Mouse (Mus musculus) lung, embryonic 14.5 days (tissue): ENCODE results near the gene Mmp11. TPM values are rescaled to one million over a fixed set of nuclear protein-coding genes. Genes with fewer than 3 reads are reported as not detected.

Source experiments
- ATAC-seq: fragments of 200-750 bp; cut with Nextera tagmentation; 2 replicates; pipeline ENCODE4 v1.8.0; 2017; ENCODE audit warnings: mild to moderate bottlenecking, moderate TSS enrichment, moderate library complexity; ENCODE audit not compliant: insufficient read depth
- DNase-seq: peaks from one replicate; pipeline ENCODE4 v3.0.0-alpha.2; 2015
- H3K27ac ChIP-seq: fragments of 300-500 bp; sonication (generic); 2 replicates; pipeline ENCODE4 v1.5.1; 2014; ENCODE audit warnings: low read depth, mild to moderate bottlenecking, moderate library complexity
- H3K27me3 ChIP-seq: fragments of 300-500 bp; sonication (generic); 2 replicates; pipeline ENCODE4 v1.6.1; 2014; ENCODE audit warnings: low read length, control low read depth; ENCODE audit not compliant: insufficient read depth
- H3K36me3 ChIP-seq: fragments of 300-500 bp; sonication (generic); 2 replicates; pipeline ENCODE4 v1.6.1; 2014; ENCODE audit warnings: control low read depth; ENCODE audit not compliant: insufficient read depth
- H3K4me1 ChIP-seq: fragments of 300-500 bp; sonication (generic); 2 replicates; pipeline ENCODE4 v1.6.1; 2014; ENCODE audit warnings: antibody characterized with exemption, control low read depth; ENCODE audit not compliant: insufficient read depth
- H3K4me2 ChIP-seq: fragments of 300-500 bp; sonication (generic); 2 replicates; pipeline ENCODE4 v1.6.1; 2014; ENCODE audit warnings: mild to moderate bottlenecking
- H3K4me3 ChIP-seq: fragments of 300-500 bp; sonication (generic); 2 replicates; pipeline ENCODE4 v1.5.1; 2014; ENCODE audit warnings: low read depth, low read length
- H3K9ac ChIP-seq: fragments of 300-500 bp; sonication (generic); 2 replicates; pipeline ENCODE4 v1.6.1; 2014
- H3K9me3 ChIP-seq: fragments of 300-500 bp; sonication (generic); 2 replicates; pipeline ENCODE4 v1.6.1; 2016; ENCODE audit warnings: low read depth, low read length, control low read depth
- CTCF ChIP-seq: IDR thresholded peaks from 2 replicates; pipeline ENCODE4 v1.5.1; 2016; ENCODE audit warnings: antibody characterized with exemption, low read depth
- WGBS: fragments of 180-500 bp; shearing (Covaris S2); extraction: QIAGEN DNeasy Blood & Tissue Kit; methylation state at CpG from one replicate; pipeline ENCODE4 v1.1.7; 2014; 5-methylcytosine and 5-hydroxymethylcytosine counted together
- polyA plus RNA-seq: library from polyadenylated mRNA; unstranded; fragments of >200 nt; fragmentation: Nextera tagmentation; extraction: Ambion mirVana; gene quantifications from 2 replicates; pipeline ENCODE4 v1.2.1, GENCODE M21; 2014

The Mmp11 gene
- polyA plus RNA-seq, 1 experiment from 2014 or later = 61.9 TPM

DNA sequence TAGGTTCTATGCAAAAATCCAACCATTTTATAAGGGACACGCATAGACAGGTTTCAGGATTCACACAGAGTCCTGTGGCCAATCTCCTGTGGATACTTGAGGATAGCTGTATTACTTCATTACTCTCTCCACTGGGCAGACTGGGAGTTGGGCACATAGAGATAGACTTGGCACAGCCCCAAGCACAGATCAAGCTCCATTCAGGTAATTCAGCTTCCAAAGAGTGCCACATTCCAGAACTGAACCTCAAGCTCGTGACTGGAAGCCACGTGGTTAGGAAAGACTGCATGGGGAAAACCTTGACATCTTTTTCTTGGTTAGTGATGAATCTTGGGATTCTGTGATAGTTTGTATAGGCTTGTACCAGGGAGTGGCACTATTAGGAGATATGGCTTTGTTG is 57.5 kb downstream of the Mmp11 start:
- no peak overlapping the region for H3K4me2 ChIP-seq
- no peaks in the 10 kb centered on the region for H3K27me3 ChIP-seq
- 84% methylated on average over 3 of the region's 3 CpGs for WGBS
- DNase-seq = no peak
- no peak overlapping the region for H3K4me3 ChIP-seq
- no peak overlapping the region for H3K27ac ChIP-seq
- H3K4me1 ChIP-seq = 0 out of 2 replicates have a peak, but pooled peaks cover 3% of the 10 kb centered on the region
- H3K9me3 ChIP-seq = no peaks in the 10 kb centered on the region
- no peaks in the 10 kb centered on the region for H3K36me3 ChIP-seq
- no peak overlapping the region for H3K9ac ChIP-seq
- ATAC-seq = no peak
- no peak for TF ChIP-seq CTCF

GRCm38 (mm10) chr10:75873543-75874170 is 62.6 kb downstream of the Mmp11 start:
- no peak overlapping the region for H3K27ac ChIP-seq
- DNase-seq = no peak
- no peaks in the 10 kb centered on the region for H3K36me3 ChIP-seq
- no peaks in the 10 kb centered on the region for H3K9me3 ChIP-seq
- peak overlapping the region; percentile 61 for H3K4me2 ChIP-seq
- no peak for ATAC-seq
- no peak overlapping the region for H3K4me3 ChIP-seq
- no peak overlapping the region for H3K9ac ChIP-seq
- TF ChIP-seq CTCF = no peak
- H3K4me1 ChIP-seq = no peaks in the 10 kb centered on the region
- WGBS = 28% methylated on average over 10 of the region's 10 CpGs
- H3K27me3 ChIP-seq = no peaks in the 10 kb centered on the region

Other genes with a start within 250 kb of the Mmp11 start
- gene Cabin1, start 172.2 kb downstream of the Mmp11 start, polyA plus RNA-seq = 41.1 and 50.0 TPM in 2 replicates
- 61.6 and 71.6 TPM in 2 replicates for gene Ddt, start 163.1 kb downstream of the Mmp11 start, polyA plus RNA-seq
- gene Gm20441, start 155.5 kb downstream of the Mmp11 start, polyA plus RNA-seq = not detected in 2 replicates
- gene Gstt3, start 155.1 kb downstream of the Mmp11 start, polyA plus RNA-seq = 18.9 and 19.8 TPM in 2 replicates
- gene Gstt1, start 137.9 kb downstream of the Mmp11 start, polyA plus RNA-seq = 23.5 and 24.8 TPM in 2 replicates
- not detected in 2 replicates for gene Gstt4, start 114.0 kb downstream of the Mmp11 start, polyA plus RNA-seq
- gene Gstt2, start 99.1 kb downstream of the Mmp11 start, polyA plus RNA-seq = 28.0 and 29.8 TPM in 2 replicates
- gene Mif, start 76.3 kb downstream of the Mmp11 start, polyA plus RNA-seq = 2,116 and 2,356 TPM in 2 replicates
- gene Derl3, start 43.1 kb downstream of the Mmp11 start, polyA plus RNA-seq = 1.9 and 2.0 TPM in 2 replicates
- 199 and 219 TPM in 2 replicates for gene Smarcb1, start 14.9 kb downstream of the Mmp11 start, polyA plus RNA-seq
- gene Chchd10, start 3.4 kb downstream of the Mmp11 start, polyA plus RNA-seq = 24.3 and 35.2 TPM in 2 replicates
- 0.30 and 0.39 TPM in 2 replicates for gene Gm867, start 4.2 kb upstream of the Mmp11 start, polyA plus RNA-seq
- gene Vpreb3, start 6.6 kb upstream of the Mmp11 start, polyA plus RNA-seq = 0.63 and 0.87 TPM in 2 replicates
- 0.14 TPM in 1 of 2 replicates, not detected in the other for gene Gm5134, start 18.0 kb upstream of the Mmp11 start, polyA plus RNA-seq
- gene Zfp280b, start 96.2 kb upstream of the Mmp11 start, polyA plus RNA-seq = 24.9 and 26.2 TPM in 2 replicates
- not detected in 2 replicates for gene Slc5a4b, start 174.5 kb upstream of the Mmp11 start, polyA plus RNA-seq
- gene Slc5a4a, start 211.0 kb upstream of the Mmp11 start, polyA plus RNA-seq = not detected in 2 replicates